Mouse (Mus musculus): ENCODE data around the gene Pnkd. TPM values are rescaled to one million over a fixed set of nuclear protein-coding genes. Genes with fewer than 3 reads are reported as not detected.
A peak's percentile ranks its signal among the peaks of the same experiment; 100 is the strongest.

Pnkd gene
- polyA plus RNA-seq, 1 experiment from 2014 or later: 132 TPM

- WGBS: 3% methylated on average over 49 of the region's 51 CpGs
- Histone ChIP-seq H3K36me3 (ENCODE audit: control insufficient read depth, insufficient read depth, low read length) (peaks cover 21% of the 10 kb centered on the region), H3K27ac (ENCODE audit: low read length) (peak within 1 kb of the TSS; percentile 99), H3K4me2 (replicated peaks; ENCODE audit: low read depth, low read length) (peak within 1 kb of the TSS; percentile 92), H3K9ac (replicated peaks; ENCODE audit: low read depth, low read length) (peak within 1 kb of the TSS; percentile 99), H3K27me3 (ENCODE audit: control insufficient read depth, insufficient read depth, low read length) (no peaks in the 10 kb centered on the region), H3K4me3 (ENCODE audit: low read depth, low read length) (peak within 1 kb of the TSS; percentile 95), H3K9me3 (ENCODE audit: control insufficient read depth, low read depth, low read length) (no peaks in the 10 kb centered on the region), H3K4me1 (ENCODE audit: control insufficient read depth, insufficient read depth, low read length) (peaks cover 33% of the 10 kb centered on the region; the same call in 1 of the 2 replicates)
- ATAC-seq (ENCODE audit: insufficient number of reproducible peaks, insufficient read depth, low FRiP score, low read depth): peak; percentile 78
These were observed 106.4 kb downstream of the Pnkd start, which contains the start of gene Ctdsp1 for GRCm38 (mm10) chr1:74390924-74391748. TSS of gene Ctdsp1 (plus strand) at chr1:74391509.

DNA sequence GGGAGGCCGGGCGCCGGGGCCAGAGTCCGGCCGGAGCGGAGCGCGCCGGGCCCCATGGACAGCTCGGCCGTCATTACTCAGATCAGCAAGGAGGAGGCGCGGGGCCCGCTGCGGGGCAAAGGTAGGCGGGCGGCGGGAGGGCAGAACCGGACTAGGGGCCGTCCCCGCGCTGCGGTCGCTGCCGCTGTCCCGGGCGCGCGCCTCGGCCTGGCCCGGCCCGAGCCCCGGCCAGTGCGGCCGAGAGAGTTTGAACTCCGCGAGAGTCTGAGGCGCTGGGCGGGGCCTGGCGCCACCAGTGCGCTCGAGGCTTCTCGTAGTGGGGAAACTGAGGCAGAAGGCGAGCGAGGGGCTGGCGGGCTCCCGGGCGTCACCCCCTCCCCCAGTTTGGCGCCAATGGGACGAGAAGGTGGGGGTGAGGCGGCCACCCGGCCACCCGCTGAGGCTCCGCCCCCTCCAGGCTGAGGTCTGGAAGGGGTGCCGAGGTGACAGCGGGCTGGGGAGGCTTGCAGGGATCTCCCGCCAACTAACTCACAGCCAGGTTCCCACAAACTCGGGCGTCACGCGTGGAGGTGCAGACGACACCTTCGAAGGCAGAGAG, 107.2 kb downstream of the Pnkd start:
- H3K27me3 ChIP-seq (ENCODE audit: control insufficient read depth, insufficient read depth, low read length): no peaks in the 10 kb centered on the region
- H3K27ac ChIP-seq (ENCODE audit: low read length): peak overlapping the region; percentile 99
- ATAC-seq (ENCODE audit: insufficient number of reproducible peaks, insufficient read depth, low FRiP score, low read depth): peak; percentile 19; the same call in 1 of the 2 replicates
- peak overlapping the region; percentile 95 for H3K4me3 ChIP-seq (ENCODE audit: low read depth, low read length)
- peaks cover 33% of the 10 kb centered on the region; the same call in 1 of the 2 replicates for H3K4me1 ChIP-seq (ENCODE audit: control insufficient read depth, insufficient read depth, low read length)
- peak overlapping the region; percentile 99 for H3K9ac ChIP-seq (replicated peaks; ENCODE audit: low read depth, low read length)
- peak overlapping the region; percentile 92 for H3K4me2 ChIP-seq (replicated peaks; ENCODE audit: low read depth, low read length)
- WGBS: under 1% methylated on average over 53 of the region's 63 CpGs
- H3K9me3 ChIP-seq (ENCODE audit: control insufficient read depth, low read depth, low read length): no peaks in the 10 kb centered on the region
- H3K36me3 ChIP-seq (ENCODE audit: control insufficient read depth, insufficient read depth, low read length): peaks cover 21% of the 10 kb centered on the region

DNA sequence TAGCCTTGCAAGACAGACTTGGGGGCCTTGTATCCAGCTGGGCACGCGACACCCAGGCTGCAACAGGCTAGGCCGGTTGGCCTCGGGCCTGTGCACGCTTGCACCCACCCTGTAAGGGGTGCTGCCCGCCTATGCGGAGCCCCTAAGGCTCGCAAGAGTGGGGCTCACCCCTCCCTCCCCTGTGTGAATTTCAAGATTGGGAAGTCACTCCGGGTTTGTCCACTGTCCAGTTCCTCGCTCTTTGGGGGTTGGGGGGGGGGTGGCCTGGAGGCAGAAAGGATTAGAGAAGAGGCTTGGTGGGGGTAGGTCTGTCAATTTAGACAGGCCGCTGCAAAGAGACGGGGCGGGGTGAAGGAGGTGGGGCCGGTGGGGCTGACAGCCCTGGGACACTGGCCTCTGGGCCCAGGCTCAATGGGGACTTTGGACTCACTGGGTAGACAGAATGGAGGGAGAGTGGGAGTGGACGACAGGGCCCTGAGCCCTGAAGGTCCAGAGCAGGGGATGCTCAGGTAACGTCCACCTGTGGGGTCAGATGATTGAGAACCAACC, 107.8 kb downstream of the Pnkd start:
- peak overlapping the region; percentile 99 for H3K9ac ChIP-seq (replicated peaks; ENCODE audit: low read depth, low read length)
- peak; percentile 2; the same call in 1 of the 2 replicates for ATAC-seq (ENCODE audit: insufficient number of reproducible peaks, insufficient read depth, low FRiP score, low read depth)
- no peaks in the 10 kb centered on the region for H3K9me3 ChIP-seq (ENCODE audit: control insufficient read depth, low read depth, low read length)
- peaks cover 29% of the 10 kb centered on the region; the same call in 1 of the 2 replicates for H3K4me1 ChIP-seq (ENCODE audit: control insufficient read depth, insufficient read depth, low read length)
- 2% methylated on average over 16 of the region's 16 CpGs for WGBS
- peak overlapping the region; percentile 99 for H3K27ac ChIP-seq (ENCODE audit: low read length)
- H3K4me3 ChIP-seq (ENCODE audit: low read depth, low read length): peak overlapping the region; percentile 95
- no peaks in the 10 kb centered on the region for H3K27me3 ChIP-seq (ENCODE audit: control insufficient read depth, insufficient read depth, low read length)
- H3K4me2 ChIP-seq (replicated peaks; ENCODE audit: low read depth, low read length): peak overlapping the region; percentile 92
- H3K36me3 ChIP-seq (ENCODE audit: control insufficient read depth, insufficient read depth, low read length): peaks cover 21% of the 10 kb centered on the region

GRCm38 (mm10) chr1:74393010-74393409, 108.3 kb downstream of the Pnkd start:
- ATAC-seq (ENCODE audit: insufficient number of reproducible peaks, insufficient read depth, low FRiP score, low read depth): no peak
- peaks cover 24% of the 10 kb centered on the region; the same call in 1 of the 2 replicates for H3K4me1 ChIP-seq (ENCODE audit: control insufficient read depth, insufficient read depth, low read length)
- peaks cover 21% of the 10 kb centered on the region for H3K36me3 ChIP-seq (ENCODE audit: control insufficient read depth, insufficient read depth, low read length)
- H3K9me3 ChIP-seq (ENCODE audit: control insufficient read depth, low read depth, low read length): no peaks in the 10 kb centered on the region
- H3K4me3 ChIP-seq (ENCODE audit: low read depth, low read length): peak overlapping the region; percentile 95
- WGBS: 38% methylated on average over 7 of the region's 7 CpGs
- H3K4me2 ChIP-seq (replicated peaks; ENCODE audit: low read depth, low read length): peak overlapping the region; percentile 92
- peak overlapping the region; percentile 99; the same call in 1 of the 2 replicates for H3K27ac ChIP-seq (ENCODE audit: low read length)
- H3K9ac ChIP-seq (replicated peaks; ENCODE audit: low read depth, low read length): peak overlapping the region; percentile 99
- H3K27me3 ChIP-seq (ENCODE audit: control insufficient read depth, insufficient read depth, low read length): no peaks in the 10 kb centered on the region

- ATAC-seq (ENCODE audit: insufficient number of reproducible peaks, insufficient read depth, low FRiP score, low read depth): no peak
- H3K4me2 ChIP-seq (replicated peaks; ENCODE audit: low read depth, low read length): no peak overlapping the region
- H3K27me3 ChIP-seq (ENCODE audit: control insufficient read depth, insufficient read depth, low read length): no peaks in the 10 kb centered on the region
- H3K27ac ChIP-seq (ENCODE audit: low read length): no peak overlapping the region
- H3K4me1 ChIP-seq (ENCODE audit: control insufficient read depth, insufficient read depth, low read length): peaks cover 23% of the 10 kb centered on the region; the same call in 1 of the 2 replicates
- WGBS: 78% methylated on average over 9 of the region's 9 CpGs
- no peak overlapping the region for H3K4me3 ChIP-seq (ENCODE audit: low read depth, low read length)
- peaks cover 21% of the 10 kb centered on the region for H3K36me3 ChIP-seq (ENCODE audit: control insufficient read depth, insufficient read depth, low read length)
- H3K9ac ChIP-seq (replicated peaks; ENCODE audit: low read depth, low read length): no peak overlapping the region
- H3K9me3 ChIP-seq (ENCODE audit: control insufficient read depth, low read depth, low read length): no peaks in the 10 kb centered on the region
These were observed 109.0 kb downstream of the Pnkd start for GRCm38 (mm10) chr1:74393697-74394096.

DNA sequence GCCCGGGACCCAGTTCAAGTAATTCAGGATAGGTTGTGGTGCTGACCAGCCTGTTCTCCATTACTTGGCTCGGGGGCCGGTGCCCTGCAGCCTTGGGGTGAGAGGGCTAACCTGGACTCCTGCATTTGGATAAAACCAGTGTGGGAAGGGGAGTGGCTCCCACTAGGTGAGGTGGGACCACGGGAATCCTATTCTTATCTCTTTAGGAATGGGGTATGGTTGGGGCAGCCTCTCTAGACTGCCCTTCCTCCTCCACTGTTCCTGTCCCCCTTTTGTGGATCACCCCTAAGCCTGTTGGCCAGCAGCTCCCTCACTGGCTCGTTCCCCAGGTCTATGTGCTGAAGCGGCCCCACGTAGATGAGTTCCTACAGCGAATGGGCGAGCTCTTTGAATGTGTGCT, 109.6 kb downstream of the Pnkd start:
- Histone ChIP-seq H3K36me3 (ENCODE audit: control insufficient read depth, insufficient read depth, low read length) (peaks cover 21% of the 10 kb centered on the region), H3K27ac (ENCODE audit: low read length) (no peak overlapping the region), H3K4me2 (replicated peaks; ENCODE audit: low read depth, low read length) (no peak overlapping the region), H3K4me1 (ENCODE audit: control insufficient read depth, insufficient read depth, low read length) (peaks cover 23% of the 10 kb centered on the region; the same call in 1 of the 2 replicates), H3K27me3 (ENCODE audit: control insufficient read depth, insufficient read depth, low read length) (no peaks in the 10 kb centered on the region), H3K9me3 (ENCODE audit: control insufficient read depth, low read depth, low read length) (no peaks in the 10 kb centered on the region), H3K4me3 (ENCODE audit: low read depth, low read length) (no peak overlapping the region), H3K9ac (replicated peaks; ENCODE audit: low read depth, low read length) (no peak overlapping the region)
- WGBS: 91% methylated on average over 9 of the region's 9 CpGs
- ATAC-seq (ENCODE audit: insufficient number of reproducible peaks, insufficient read depth, low FRiP score, low read depth): no peak

- Histone ChIP-seq H3K36me3 (ENCODE audit: control insufficient read depth, insufficient read depth, low read length) (peaks cover 21% of the 10 kb centered on the region), H3K9ac (replicated peaks; ENCODE audit: low read depth, low read length) (no peak overlapping the region), H3K9me3 (ENCODE audit: control insufficient read depth, low read depth, low read length) (no peaks in the 10 kb centered on the region), H3K4me2 (replicated peaks; ENCODE audit: low read depth, low read length) (no peak overlapping the region), H3K27ac (ENCODE audit: low read length) (no peak overlapping the region), H3K27me3 (ENCODE audit: control insufficient read depth, insufficient read depth, low read length) (no peaks in the 10 kb centered on the region), H3K4me3 (ENCODE audit: low read depth, low read length) (no peak overlapping the region), H3K4me1 (ENCODE audit: control insufficient read depth, insufficient read depth, low read length) (peaks cover 23% of the 10 kb centered on the region; the same call in 1 of the 2 replicates)
- no peak for ATAC-seq (ENCODE audit: insufficient number of reproducible peaks, insufficient read depth, low FRiP score, low read depth)
- WGBS: 90% methylated on average over 15 of the region's 15 CpGs
These were observed 110.1 kb downstream of the Pnkd start for GRCm38 (mm10) chr1:74394858-74395257.

DNA sequence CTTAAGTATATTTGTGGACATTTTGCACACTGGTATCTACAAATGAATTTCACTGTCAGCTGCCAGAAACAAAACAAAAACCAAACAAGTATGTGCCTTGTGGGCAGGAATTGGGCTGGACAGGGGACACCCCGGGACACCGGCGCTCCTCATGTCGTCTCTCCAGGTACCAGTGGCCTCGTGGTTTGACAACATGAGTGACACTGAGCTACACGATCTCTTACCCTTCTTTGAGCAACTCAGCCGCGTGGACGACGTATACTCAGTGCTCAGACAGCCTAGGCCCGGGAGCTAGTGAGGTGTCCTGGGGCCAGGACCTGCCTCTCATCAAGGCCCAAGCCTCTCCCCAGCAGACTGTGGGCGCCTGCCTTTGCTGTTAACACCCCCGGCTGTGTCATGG, 110.6 kb downstream of the Pnkd start:
- Histone ChIP-seq H3K36me3 (ENCODE audit: control insufficient read depth, insufficient read depth, low read length) (peaks cover 21% of the 10 kb centered on the region), H3K4me1 (ENCODE audit: control insufficient read depth, insufficient read depth, low read length) (peaks cover 20% of the 10 kb centered on the region; the same call in 1 of the 2 replicates), H3K4me3 (ENCODE audit: low read depth, low read length) (no peak overlapping the region), H3K4me2 (replicated peaks; ENCODE audit: low read depth, low read length) (no peak overlapping the region), H3K9me3 (ENCODE audit: control insufficient read depth, low read depth, low read length) (no peaks in the 10 kb centered on the region), H3K27me3 (ENCODE audit: control insufficient read depth, insufficient read depth, low read length) (no peaks in the 10 kb centered on the region), H3K27ac (ENCODE audit: low read length) (no peak overlapping the region), H3K9ac (replicated peaks; ENCODE audit: low read depth, low read length) (no peak overlapping the region)
- ATAC-seq (ENCODE audit: insufficient number of reproducible peaks, insufficient read depth, low FRiP score, low read depth): no peak
- WGBS: 85% methylated on average over 13 of the region's 13 CpGs
